Mouse (Mus musculus) gastrocnemius, postnatal 4 days (tissue): ENCODE data around the gene Dmtf1. TPM values are rescaled to one million over a fixed set of nuclear protein-coding genes. Genes with fewer than 3 reads are reported as not detected.
"Not testable (repeated sequence)": the region's sequence is repeated elsewhere in the genome, so short reads cannot be mapped to it uniquely, and the experiment has no call there.

ENCODE experiments used
- DNase-seq, 2 experiments: peaks; one replicate each; pipeline ENCODE4 v3.0.0; 2021 to 2022; ENCODE audit warnings: low spot score in 2 of 2, mixed read lengths in 2 of 2
- long read RNA-seq, 2 experiments: library from polyadenylated mRNA; stranded (forward); transcript quantifications; one replicate each; pipeline ENCODE4 v2.0.0; 2021
- total RNA-seq, 2 experiments: library from RNA; stranded (reverse); gene quantifications; 2 replicates each; pipeline ENCODE4 v1.2.3; 2021

Dmtf1 gene
- total RNA-seq, result 10 to 100 TPM; 19.1 to 25.1 TPM
- long read RNA-seq, experiment 1, partial matches to known transcripts, result 1 of 11 reads
- long read RNA-seq, experiment 1, other reads (novel, unspliced or antisense), result 4 of 11 reads
- long read RNA-seq, experiment 2, partial matches to known transcripts, result 4 of 15 reads
- long read RNA-seq, experiment 2, other reads (novel, unspliced or antisense), result 4 of 15 reads

DNA sequence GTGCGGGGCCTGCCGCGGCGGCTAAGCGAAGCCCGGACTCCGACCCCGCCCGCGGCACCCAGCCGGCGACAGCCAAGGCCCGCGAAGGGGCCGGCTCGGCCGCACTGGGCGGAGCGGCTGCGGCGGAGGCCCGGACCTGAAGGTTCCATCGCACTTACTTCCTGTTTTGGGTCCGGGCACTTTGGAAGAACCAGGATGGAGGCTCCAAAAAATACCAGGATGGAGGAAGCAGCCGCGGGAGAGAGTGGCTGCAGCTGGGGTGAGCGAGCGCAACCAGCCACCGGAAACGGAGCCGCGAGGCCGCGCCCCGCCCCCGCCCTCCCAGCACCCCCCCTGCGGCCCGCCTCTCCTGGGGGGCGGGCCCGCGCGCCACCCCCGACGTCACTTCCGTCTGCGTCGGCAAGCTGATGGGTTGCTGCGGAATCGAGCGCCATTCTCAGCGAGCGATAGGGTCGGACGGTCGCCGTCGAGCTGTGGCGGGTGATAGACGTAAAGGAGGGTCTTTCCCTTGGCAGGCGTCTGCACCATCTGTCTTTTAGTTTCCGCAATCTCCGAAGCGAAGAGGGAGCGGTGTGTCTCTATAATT, at the start of gene Dmtf1:
TSS of gene Dmtf1 (minus strand) at position 321 of the 586 bp plus-strand sequence.
- DNase-seq, result peak; percentile 82 to 88

- no peak for DNase-seq
These were observed 24.9 kb upstream of the Dmtf1 start for GRCm38 (mm10) chr5:9186467-9186866.

- no peak for DNase-seq
These were observed 11.7 kb upstream of the Dmtf1 start for GRCm38 (mm10) chr5:9173295-9173694.

- DNase-seq, result not testable (repeated sequence)
These were observed 7.9 kb upstream of the Dmtf1 start for GRCm38 (mm10) chr5:9169328-9170005.

GRCm38 (mm10) chr5:9166366-9166765, 4.8 kb upstream of the Dmtf1 start:
- no peak for DNase-seq

- not testable (repeated sequence) for DNase-seq
These were observed 3.6 kb upstream of the Dmtf1 start for GRCm38 (mm10) chr5:9165151-9165550.

DNA sequence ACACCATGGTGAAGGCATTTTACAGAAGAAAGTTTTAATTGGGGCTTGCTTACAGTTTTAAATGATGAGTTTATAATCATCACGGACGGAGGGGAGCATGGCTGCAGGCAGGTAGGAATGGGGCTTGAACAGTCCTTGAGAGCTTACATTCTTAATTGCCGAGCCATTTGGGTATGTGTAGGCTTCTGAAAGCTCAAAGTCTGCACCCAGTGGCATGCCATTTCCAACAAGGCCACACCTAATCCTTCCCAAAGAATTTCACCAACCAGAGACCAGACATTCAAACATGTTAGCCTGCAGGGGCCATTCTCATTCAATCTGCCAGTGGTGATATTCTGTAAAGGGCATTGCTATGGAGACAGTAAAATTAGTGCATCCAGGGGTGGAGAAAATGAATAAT, 1.8 kb upstream of the Dmtf1 start:
- no peak for DNase-seq

- no peak for DNase-seq
These were observed 512 bp upstream of the Dmtf1 start for GRCm38 (mm10) chr5:9162088-9162487.

GRCm38 (mm10) chr5:9160831-9161455, 633 bp downstream of the Dmtf1 start:
- DNase-seq, result peak; percentile 19 to 48

GRCm38 (mm10) chr5:9157336-9157735, 4.2 kb downstream of the Dmtf1 start:
- no peak for DNase-seq

- no peak for DNase-seq
These were observed 4.8 kb downstream of the Dmtf1 start for GRCm38 (mm10) chr5:9156746-9157145.

DNA sequence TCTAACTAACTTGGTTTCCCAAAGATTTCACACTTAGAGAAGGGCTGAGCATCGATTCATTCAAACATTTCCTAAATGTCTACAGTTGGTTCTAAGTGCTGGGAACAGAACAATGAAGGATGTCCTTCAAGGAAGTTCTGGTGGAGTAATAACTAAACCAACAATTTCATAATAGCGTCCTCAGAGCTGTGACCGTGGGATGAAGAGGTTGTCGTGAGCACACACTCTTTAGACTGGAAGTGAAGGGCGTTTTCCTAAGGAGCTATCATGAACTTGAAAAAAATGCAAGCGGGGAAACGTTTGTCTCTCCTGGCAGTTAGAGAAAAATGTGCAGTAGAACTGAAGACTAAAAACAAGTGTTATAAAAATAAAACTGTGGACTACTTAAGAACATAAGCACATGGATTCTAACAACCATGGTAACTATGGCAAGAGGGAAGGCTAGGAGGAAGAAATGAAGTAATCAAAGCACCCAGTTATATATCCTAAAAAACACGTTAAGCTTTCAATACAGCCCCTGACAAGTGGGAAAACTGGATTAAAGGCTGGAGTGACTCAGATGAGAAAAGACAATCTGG, 12.2 kb downstream of the Dmtf1 start:
- DNase-seq, result no peak

DNA sequence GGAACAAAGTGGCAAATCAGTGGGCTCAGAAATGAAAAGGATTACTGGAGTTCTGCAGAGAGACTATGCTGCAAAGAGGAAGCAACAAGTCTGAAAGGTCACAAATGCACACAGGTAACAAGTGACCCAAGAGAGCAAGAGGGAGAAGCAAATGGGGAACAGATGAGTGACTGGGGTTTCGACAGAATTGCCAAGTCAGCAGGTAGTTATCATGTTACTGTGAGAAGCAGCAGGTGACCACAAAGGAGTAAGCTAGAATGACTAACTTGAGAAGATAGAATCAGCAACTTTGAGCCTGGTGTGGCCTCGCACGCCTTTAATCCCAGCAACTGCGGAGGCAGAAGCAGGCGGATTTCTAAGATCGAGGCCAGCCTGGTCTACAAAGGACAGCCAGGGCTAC, 19.2 kb downstream of the Dmtf1 start:
- no peak for DNase-seq

DNA sequence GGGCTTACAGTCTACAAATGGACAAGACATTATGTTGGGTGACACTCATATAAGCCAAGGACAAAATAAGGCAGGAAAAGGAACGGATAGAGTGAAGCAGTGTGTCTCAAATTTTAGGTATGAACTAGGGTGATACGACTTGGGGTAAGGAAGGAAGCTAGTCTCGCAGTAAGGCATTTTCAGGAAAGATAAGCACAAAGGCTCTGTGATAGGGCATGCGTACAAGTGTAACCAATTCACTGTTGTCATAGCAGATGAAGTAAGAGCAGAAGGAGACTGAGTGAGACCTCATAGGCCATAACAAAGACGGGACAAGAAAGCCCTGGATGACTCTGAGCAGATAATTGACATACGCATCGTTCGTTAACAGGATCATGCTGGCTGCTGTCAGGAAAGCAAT, 20.9 kb downstream of the Dmtf1 start:
- DNase-seq, result no peak

DNA sequence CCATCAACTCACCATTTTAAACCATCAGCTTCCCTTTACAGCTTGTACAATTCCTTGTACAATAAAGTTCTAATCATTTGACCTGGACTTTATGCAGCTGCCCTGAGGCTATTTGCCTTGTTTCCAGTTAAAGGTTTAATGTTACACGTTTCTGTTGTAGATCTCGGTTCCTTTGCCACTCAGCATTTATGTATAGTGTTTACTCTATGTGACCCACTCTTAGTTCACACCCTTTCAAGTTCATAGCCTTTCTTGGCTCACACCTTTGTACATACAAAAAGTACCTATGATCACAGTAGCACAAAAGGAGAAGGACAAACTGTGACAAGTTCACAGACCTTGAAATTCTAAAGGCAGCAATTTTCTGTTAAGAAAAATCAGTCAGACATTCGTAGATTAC, 26.0 kb downstream of the Dmtf1 start:
- DNase-seq, result no peak

- DNase-seq, result no peak
These were observed 29.8 kb downstream of the Dmtf1 start for GRCm38 (mm10) chr5:9131786-9132185.

- no peak for DNase-seq
These were observed 33.0 kb downstream of the Dmtf1 start for GRCm38 (mm10) chr5:9128566-9128965.

GRCm38 (mm10) chr5:9124134-9124533, 37.4 kb downstream of the Dmtf1 start:
- no peak for DNase-seq

GRCm38 (mm10) chr5:9114162-9114561, 47.4 kb downstream of the Dmtf1 start:
- no peak for DNase-seq

DNA sequence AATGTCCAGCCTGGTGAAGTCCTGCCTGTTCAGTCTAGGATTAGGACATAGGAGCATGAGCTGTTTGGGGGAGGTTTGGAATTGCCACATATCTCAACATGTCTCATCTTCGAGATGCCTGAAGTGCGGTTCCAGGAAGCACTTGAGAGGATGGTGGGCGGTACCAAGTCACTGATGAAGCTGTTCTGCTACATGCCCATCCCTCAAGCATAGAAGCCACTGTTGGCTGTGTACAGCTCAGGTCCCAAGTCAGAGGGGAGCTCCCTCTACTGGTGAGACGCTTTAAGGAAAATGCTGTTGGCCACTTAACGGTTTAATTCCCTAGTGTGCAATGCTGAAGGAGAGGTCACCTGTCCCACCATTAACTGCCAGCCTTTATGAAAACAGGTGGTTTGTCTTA, 49.8 kb downstream of the Dmtf1 start:
- DNase-seq, result no peak

DNA sequence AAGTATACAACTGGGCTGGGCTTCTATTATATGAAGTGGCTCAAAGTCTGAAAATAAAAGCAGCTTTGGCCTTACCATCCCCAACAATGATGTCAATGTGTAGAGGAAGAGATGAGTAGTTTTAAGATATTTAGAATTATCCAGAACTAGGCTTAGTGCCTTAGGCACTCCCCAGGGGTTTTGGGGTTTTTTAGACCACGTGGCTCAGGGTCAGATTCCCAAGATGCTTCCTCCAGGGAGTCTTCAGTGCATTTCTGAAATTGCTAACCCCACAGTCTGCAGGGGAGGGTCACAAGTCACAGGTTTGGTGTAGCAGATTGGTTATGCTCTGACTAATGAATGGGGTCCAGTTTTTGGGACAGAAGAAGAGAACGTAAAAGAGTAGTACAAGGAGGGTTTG, 50.3 kb downstream of the Dmtf1 start:
- DNase-seq, result no peak

- no peak for DNase-seq
These were observed 52.0 kb downstream of the Dmtf1 start for GRCm38 (mm10) chr5:9109582-9109981.
